Mouse (Mus musculus) forebrain, embryonic 10.5 days (tissue): ENCODE data around the gene Gm11084. TPM values are rescaled to one million over a fixed set of nuclear protein-coding genes. Genes with fewer than 3 reads are reported as not detected.

ENCODE experiments used
- DNase-seq: peaks from one replicate; pipeline ENCODE4 v3.0.0-alpha.2; 2017; ENCODE audit warnings: low spot score; ENCODE audit errors: extremely low spot score
- H3K27ac ChIP-seq: fragments of 300-500 bp; sonication (generic); 2 replicates; pipeline ENCODE4 v1.5.1; 2016; ENCODE audit warnings: mild to moderate bottlenecking
- H3K27me3 ChIP-seq: fragments of 300-500 bp; sonication (generic); 2 replicates; pipeline ENCODE4 v1.6.1; 2016; ENCODE audit warnings: mild to moderate bottlenecking; ENCODE audit not compliant: poor library complexity, severe bottlenecking
- H3K36me3 ChIP-seq: fragments of 300-500 bp; sonication (generic); replicated peaks from 2 replicates; pipeline ENCODE4 v1.6.1; 2016; ENCODE audit warnings: mild to moderate bottlenecking, moderate library complexity
- H3K4me1 ChIP-seq: fragments of 300-500 bp; sonication (generic); 2 replicates; pipeline ENCODE4 v1.6.1; 2016
- H3K4me3 ChIP-seq: fragments of 300-500 bp; sonication (generic); 2 replicates; pipeline ENCODE4 v1.5.1; 2016; ENCODE audit warnings: mild to moderate bottlenecking, moderate library complexity
- H3K9me3 ChIP-seq: fragments of 300-500 bp; sonication (generic); 2 replicates; pipeline ENCODE4 v1.6.1; 2016; ENCODE audit warnings: mild to moderate bottlenecking, moderate library complexity
- WGBS: fragments of 180-500 bp; shearing (Covaris S2); methylation state at CpG from one replicate; pipeline ENCODE4 v1.1.7; 2016; 5-methylcytosine and 5-hydroxymethylcytosine counted together
- polyA plus RNA-seq: library from polyadenylated mRNA; unstranded; fragments of >200 nt; fragmentation: Nextera tagmentation; extraction: Ambion mirVana; gene quantifications from 2 replicates; pipeline ENCODE4 v1.2.1, GENCODE M21; 2016

Gene Gm11084
- polyA plus RNA-seq, 1 experiment from 2014 or later: not detected

DNA sequence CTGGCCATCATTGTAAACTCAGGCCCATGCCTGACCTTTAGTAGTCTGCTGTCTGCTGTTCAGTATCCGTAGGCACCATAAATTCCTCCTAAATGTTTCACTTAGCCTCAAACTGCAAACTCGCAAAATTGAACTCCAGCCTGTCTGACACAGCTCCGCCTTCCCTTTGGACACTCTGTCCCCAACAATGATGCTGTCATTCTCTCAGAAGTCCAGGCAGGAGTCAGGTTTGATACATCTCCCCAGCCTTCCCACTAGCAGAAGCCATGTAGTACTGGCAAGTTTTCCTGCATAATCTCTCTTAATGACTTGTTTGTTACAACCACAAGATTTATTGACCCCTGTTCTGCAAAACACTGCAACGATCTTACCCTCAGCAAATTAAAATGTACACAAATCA is 1.7 kb downstream of the Gm11084 start:
- Histone ChIP-seq H3K36me3 (peaks cover 16% of the 10 kb centered on the region), H3K9me3 (peaks cover 11% of the 10 kb centered on the region), H3K4me3 (no peak overlapping the region), H3K4me1 (peaks cover 7% of the 10 kb centered on the region; the same call in 1 of the 2 replicates), H3K27me3 (no peaks in the 10 kb centered on the region), H3K27ac (no peak overlapping the region)
- 88% methylated on average over 4 of the region's 4 CpGs for WGBS
- DNase-seq: no peak

DNA sequence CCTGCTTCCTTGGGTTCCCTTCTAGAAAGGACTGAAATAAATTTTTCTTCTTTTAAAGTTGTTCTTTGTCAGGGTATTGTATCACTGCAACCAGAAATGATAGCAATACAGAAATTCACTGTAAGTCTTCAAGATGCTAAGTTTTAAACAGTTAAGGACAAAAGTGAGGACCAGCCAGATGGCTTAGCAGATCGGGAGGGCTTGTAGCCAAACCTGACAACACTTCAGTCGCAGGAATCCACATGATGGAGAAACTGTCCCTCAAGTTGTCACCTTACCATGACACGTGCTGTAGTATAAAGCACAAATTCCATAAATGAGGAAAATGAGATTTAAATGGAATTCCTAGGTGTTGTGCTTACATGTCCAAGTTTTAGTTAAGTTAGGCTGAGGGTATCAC is 3.3 kb downstream of the Gm11084 start:
- no peak overlapping the region for H3K27ac ChIP-seq
- 91% methylated on average over 3 of the region's 3 CpGs for WGBS
- DNase-seq: no peak

DNA sequence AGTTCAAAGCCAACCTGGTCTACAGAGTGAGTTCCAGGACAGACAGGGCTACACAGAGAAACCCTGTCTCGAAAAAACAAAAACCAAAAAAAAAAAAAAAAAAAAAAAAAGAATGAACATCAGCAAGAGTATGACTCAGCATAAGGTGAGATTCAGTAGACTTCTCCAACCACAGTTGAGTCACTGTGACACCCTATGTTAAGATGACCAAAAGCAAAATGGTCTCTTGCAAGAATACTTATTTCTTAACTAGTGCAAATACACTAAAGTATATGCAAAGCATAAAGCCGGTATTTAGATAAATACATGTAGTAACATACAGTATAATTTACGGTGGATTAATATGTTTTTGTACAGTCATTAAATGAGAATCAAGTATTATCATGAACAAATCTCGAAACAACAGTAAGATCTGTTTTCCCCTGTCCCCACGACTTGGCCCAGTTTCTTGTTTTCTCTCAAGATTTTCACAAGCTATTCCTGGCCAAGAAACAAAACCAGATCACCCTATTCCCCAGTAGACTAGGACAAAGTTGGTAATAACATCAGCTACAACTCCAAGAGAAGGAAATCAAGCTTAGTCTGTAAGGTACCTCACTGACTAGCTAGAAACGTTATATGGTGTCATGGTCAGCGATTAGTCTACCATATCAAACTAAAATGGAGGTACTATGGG is 4.3 kb downstream of the Gm11084 start:
- Histone ChIP-seq H3K27ac (no peak overlapping the region), H3K4me1 (peaks cover 14% of the 10 kb centered on the region), H3K36me3 (no peaks in the 10 kb centered on the region), H3K9me3 (no peaks in the 10 kb centered on the region), H3K4me3 (no peak overlapping the region), H3K27me3 (no peaks in the 10 kb centered on the region)
- DNase-seq: no peak
- WGBS: 95% methylated on average over 7 of the region's 7 CpGs

More for the DNA sequence above, 3.3 kb downstream of the Gm11084 start:
- Histone ChIP-seq H3K4me1 (peaks cover 7% of the 10 kb centered on the region; the same call in 1 of the 2 replicates), H3K4me3 (no peak overlapping the region), H3K9me3 (peaks cover 1% of the 10 kb centered on the region; the same call in 1 of the 2 replicates), H3K36me3 (0 out of 2 replicates have a peak, but pooled peaks cover 2% of the 10 kb centered on the region), H3K27me3 (no peaks in the 10 kb centered on the region)

DNA sequence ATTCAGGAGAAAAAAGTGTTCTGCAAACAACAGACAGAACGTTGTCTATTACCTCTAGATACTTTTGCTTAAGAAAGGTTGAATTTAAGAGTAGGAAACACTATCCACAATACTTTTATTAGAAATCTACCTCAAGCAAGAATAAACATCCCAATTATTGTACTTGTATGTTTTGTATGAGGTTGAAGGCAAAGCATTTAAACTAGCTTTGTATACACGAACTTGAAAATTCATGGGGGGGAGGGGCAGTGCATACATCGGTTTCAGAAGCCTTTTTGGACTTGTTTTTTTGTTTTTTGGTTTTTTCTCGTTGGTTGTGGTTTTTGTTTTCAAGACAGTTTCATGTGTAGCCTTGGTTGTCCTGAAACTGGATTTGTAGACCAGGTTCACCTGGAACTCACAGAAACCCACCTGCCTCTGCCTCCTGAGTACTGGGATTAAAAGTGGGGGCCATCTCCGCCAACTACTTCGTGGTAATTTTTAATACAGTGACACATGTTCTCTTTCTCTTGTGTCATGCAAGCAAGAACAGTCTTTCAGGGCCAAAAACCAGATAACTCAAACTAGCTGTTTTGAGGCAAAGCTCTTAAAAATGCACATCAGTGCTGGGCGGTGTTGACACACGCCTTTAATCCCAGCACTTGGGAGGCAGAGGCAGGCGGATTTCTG is 4.9 kb downstream of the Gm11084 start:
- Histone ChIP-seq H3K4me3 (peak overlapping the region; percentile 71), H3K27ac (peak overlapping the region; percentile 99; the same call in 1 of the 2 replicates), H3K4me1 (peaks cover 21% of the 10 kb centered on the region), H3K27me3 (no peaks in the 10 kb centered on the region), H3K36me3 (peaks cover 3% of the 10 kb centered on the region; the same call in 1 of the 2 replicates), H3K9me3 (no peaks in the 10 kb centered on the region)
- DNase-seq: no peak
- WGBS: 83% methylated on average over 9 of the region's 9 CpGs

DNA sequence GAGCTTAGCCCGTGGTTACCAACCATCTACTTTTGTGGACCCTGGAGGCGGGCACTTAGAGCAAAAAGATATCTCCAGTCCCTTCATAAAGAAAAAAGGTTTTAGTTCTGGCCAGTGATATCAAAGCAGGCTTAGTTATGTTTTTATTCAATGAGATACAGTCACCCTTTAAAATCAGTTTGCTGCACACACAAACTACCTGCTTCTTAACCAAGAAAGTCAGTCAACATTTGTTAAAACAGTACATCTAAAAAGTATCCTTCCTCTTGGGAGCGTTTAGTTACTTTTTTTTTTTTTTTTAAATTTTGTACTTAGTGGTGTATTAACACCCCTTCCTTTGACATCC is 5.5 kb downstream of the Gm11084 start:
- H3K27ac ChIP-seq: peak overlapping the region; percentile 99
- H3K9me3 ChIP-seq: no peaks in the 10 kb centered on the region
- 12% methylated on average over 3 of the region's 3 CpGs for WGBS
- no peak for DNase-seq
- H3K4me1 ChIP-seq: peaks cover 26% of the 10 kb centered on the region
- peak overlapping the region; percentile 71 for H3K4me3 ChIP-seq
- peaks cover 8% of the 10 kb centered on the region for H3K36me3 ChIP-seq
- no peaks in the 10 kb centered on the region for H3K27me3 ChIP-seq

DNA sequence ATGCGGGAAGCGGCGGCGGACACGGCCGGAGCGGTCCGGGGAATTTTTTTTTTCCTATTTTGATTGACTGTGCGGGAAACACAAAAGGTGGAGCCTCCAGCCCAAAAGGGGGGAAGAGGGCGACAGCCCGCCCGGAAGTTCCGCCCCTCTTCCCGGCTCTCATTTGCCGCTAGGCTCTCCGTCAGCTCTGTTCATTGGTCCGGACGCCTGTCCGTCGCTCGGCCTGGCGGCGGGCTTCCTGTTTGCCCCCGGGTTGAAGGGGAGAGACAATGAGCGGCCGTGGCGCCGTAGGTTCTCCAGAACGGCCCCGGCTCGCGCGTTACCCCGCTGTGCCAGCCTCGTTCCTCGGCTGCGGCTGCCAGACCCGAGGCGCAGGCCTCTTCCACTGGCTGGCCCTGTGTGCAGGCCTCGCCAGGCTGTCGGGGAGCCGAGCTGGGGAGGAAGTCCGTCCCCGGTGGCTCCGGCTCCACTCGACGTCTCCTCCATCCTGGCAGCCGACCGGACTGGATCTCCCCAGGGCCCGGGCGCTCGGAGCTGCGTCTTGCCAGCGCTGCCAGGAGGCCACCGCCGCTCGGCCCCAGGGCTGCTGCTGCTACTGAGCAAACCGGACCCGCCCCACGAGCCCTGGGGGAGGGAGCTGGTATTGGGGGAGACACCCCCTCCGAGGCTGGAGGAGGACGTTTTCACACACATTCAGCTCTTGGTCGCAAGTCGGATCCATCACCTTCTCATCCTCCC is 6.0 kb downstream of the Gm11084 start, which contains the start of gene Sp3:
TSS of gene Sp3 (minus strand) at position 110 of the 738 bp plus-strand sequence.
- under 1% methylated on average over 61 of the region's 64 CpGs for WGBS
- Histone ChIP-seq H3K27ac (peak within 1 kb of the TSS; percentile 99), H3K4me3 (peak within 1 kb of the TSS; percentile 71), H3K27me3 (no peaks in the 10 kb centered on the region), H3K9me3 (no peaks in the 10 kb centered on the region), H3K4me1 (peaks cover 32% of the 10 kb centered on the region), H3K36me3 (peaks cover 13% of the 10 kb centered on the region)
- DNase-seq: peak; percentile 97

DNA sequence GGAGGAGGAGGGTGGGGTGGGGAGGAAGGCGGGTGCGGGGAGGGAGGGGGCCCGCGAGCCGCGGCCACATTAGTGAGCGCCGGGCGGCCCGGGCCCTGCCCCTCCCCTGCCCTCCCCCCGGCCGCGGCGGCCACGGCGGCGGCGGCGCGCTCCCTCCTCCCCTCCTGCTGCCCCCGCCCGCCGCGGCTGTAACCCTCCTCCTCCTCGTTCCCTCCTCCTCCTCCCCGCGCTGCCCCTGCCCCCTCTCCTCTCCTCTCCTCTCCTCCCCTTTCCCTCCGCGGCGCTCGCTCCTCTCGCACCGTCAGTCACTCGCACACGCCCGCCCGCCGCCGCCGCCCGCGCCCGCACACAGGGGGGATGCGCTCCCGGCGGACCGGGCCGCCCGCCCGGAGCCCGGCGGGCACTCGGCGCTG is 6.9 kb downstream of the Gm11084 start:
- H3K27ac ChIP-seq: peak overlapping the region; percentile 99
- H3K9me3 ChIP-seq: no peaks in the 10 kb centered on the region
- no peaks in the 10 kb centered on the region for H3K27me3 ChIP-seq
- no peak for DNase-seq
- H3K4me3 ChIP-seq: peak overlapping the region; percentile 71
- WGBS: 2% methylated on average over 27 of the region's 54 CpGs
- H3K36me3 ChIP-seq: peaks cover 15% of the 10 kb centered on the region
- peaks cover 31% of the 10 kb centered on the region for H3K4me1 ChIP-seq

DNA sequence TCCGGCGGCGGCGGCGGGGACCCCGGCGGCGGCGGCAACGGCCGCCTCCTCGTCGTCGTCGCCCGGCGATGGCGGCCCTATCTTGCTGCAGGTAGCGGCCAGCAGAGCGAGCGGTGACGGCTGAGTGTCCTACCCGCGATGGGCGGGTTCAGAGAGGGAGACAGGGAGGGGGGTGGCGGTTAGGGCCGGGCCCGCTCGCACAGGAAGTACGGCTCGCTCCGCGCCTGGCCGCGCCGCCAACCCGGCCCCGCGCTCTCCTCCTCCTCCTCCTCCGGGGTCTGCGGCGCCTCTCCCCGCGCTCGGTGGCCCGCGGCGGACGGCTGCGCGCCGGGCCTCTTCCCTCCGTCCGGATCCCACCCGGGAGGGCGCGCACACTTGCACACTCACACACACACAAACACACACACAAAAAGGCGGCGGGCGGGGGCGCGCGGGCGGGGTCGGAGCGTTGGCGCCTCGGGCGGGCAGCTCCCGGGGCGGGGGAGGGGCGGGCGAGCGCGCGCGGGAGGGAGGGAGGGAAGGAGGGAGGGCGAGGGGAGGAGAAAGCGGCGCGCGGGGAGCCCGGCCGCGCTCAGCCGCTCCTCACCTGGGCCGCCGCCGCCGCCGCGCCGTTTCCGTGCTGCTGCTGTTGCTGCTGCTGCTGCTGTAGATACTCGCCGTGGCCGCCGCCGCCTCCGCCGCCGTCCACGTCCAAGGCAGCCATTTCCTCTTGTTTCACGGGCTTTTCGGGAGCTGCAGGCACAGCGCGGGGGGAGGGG is 7.4 kb downstream of the Gm11084 start:
- peak; percentile 89 for DNase-seq
- H3K4me1 ChIP-seq: peaks cover 31% of the 10 kb centered on the region
- WGBS: under 1% methylated on average over 81 of the region's 107 CpGs
- peaks cover 15% of the 10 kb centered on the region for H3K36me3 ChIP-seq
- H3K9me3 ChIP-seq: no peaks in the 10 kb centered on the region
- peak overlapping the region; percentile 99 for H3K27ac ChIP-seq
- peak overlapping the region; percentile 71 for H3K4me3 ChIP-seq
- no peaks in the 10 kb centered on the region for H3K27me3 ChIP-seq

DNA sequence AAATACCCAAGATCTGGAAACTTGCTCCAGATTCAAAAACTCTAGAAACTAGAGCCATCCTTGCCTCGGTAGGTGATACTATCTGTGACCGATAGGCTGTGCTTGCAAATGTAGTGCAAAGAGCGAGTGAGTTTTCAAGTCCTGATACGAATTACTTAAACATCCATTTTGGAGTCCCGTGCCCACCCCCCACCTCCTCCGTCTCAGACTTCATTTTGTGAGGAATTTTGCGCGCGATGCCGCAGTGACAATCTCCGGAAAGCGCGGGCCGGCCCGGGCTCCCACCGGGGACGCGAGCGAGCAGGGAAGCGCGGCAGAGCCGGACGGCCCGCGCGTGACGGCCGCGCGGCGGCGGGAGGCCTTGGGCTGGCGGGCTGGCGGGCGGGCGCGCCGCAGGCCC is 8.0 kb downstream of the Gm11084 start:
- Histone ChIP-seq H3K4me1 (peaks cover 31% of the 10 kb centered on the region), H3K27ac (peak overlapping the region; percentile 99), H3K4me3 (peak overlapping the region; percentile 71), H3K9me3 (no peaks in the 10 kb centered on the region), H3K36me3 (peaks cover 18% of the 10 kb centered on the region), H3K27me3 (no peaks in the 10 kb centered on the region)
- under 1% methylated on average over 38 of the region's 38 CpGs for WGBS
- DNase-seq: peak; percentile 71

DNA sequence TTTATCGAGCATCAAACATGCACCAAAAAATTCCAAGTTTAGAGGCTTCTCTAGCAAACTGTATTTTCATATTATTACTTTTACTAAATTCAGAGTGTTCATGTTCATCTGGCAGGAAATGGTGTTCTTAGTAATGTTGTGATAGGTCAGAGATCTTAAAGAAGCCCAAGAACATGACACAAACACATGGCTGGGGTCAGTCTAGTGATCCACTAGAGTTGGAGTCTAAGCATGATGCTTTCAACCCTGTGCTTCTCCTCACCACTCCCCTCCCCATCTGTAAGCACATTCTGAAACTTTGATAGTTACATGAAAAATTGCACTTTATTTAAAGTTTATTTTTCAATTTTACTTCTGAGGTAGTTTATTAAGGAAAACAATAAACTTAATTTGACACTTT is 9.2 kb downstream of the Gm11084 start:
- Histone ChIP-seq H3K36me3 (peaks cover 27% of the 10 kb centered on the region), H3K27me3 (no peaks in the 10 kb centered on the region), H3K27ac (no peak overlapping the region), H3K4me1 (peaks cover 31% of the 10 kb centered on the region), H3K4me3 (peak overlapping the region; percentile 71), H3K9me3 (no peaks in the 10 kb centered on the region)
- 92% methylated on average over 1 of the region's 1 CpGs for WGBS
- DNase-seq: no peak

DNA sequence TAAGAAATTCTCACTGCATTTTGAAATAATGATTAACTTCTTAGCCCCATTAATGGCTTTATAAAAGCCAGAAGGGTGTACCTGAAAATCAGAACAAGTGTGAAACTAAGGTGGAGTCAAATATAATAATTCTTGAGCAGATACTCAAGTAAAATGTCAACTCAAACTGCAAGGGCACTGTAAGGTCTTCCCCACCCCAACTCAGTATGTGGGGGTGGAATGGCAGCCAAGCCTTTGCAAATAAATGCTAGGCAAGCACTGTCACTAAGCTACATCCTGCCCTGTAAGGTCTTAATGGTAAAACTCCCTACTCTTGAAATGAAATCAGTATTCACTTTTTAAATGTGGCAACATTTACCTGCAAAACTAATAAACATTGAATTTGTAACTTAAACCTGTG is 10.5 kb downstream of the Gm11084 start:
- Histone ChIP-seq H3K4me3 (no peak overlapping the region), H3K36me3 (peaks cover 40% of the 10 kb centered on the region), H3K27ac (no peak overlapping the region), H3K27me3 (no peaks in the 10 kb centered on the region), H3K9me3 (no peaks in the 10 kb centered on the region), H3K4me1 (peaks cover 27% of the 10 kb centered on the region)
- DNase-seq: no peak

DNA sequence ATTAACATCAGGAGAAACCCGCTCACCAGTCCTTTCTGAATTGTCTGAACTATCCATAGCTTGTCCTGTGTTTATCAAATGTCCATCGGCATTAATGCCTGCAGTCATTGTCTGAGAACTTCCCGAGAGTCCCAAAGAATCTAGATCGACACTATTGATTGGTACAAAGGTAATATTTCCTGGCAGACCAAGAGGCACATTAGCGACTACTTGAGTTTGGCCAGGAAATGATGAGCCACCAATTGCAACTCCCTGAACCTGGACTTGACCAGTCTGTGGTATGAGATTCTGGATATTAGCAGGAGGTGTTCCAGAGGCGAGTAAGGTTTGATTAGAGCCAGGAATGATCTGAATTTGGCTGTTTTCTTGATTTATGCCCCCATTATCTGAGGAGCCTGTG is 15.7 kb downstream of the Gm11084 start:
- Histone ChIP-seq H3K27me3 (no peaks in the 10 kb centered on the region), H3K27ac (no peak overlapping the region), H3K4me3 (no peak overlapping the region), H3K9me3 (no peaks in the 10 kb centered on the region), H3K36me3 (peaks cover 79% of the 10 kb centered on the region), H3K4me1 (peaks cover 6% of the 10 kb centered on the region)
- DNase-seq: no peak
- 96% methylated on average over 6 of the region's 6 CpGs for WGBS
